11 mouse cellular contexts compared by ENCODE assay signal in genomic region chr1:132317894-132318863, GRCm38 (mm10). TPM values are rescaled to one million over a fixed set of nuclear protein-coding genes. Genes with fewer than 3 reads are reported as not detected.
DNase-seq lines count a peak whose midpoint lies in the region; ATAC-seq and TF ChIP-seq lines count a peak whose summit lies in the region.
"Had no signal": no experiment of that assay in that cellular context is flagged by ENCODE, and none has a peak within 500 bp of the region (broad histone marks: within the 10 kb centered on the region; RNA-seq: fewer than 3 reads in every experiment).

No protein-coding gene starts in this region.

- H3K4me1 ChIP-seq in lung, embryonic 14.5 days (ENCODE audit: insufficient read depth): peaks cover 27% of the 10 kb centered on the region
- H3K4me1 ChIP-seq in forebrain, embryonic 10.5 days: peaks cover 92% of the 10 kb centered on the region
- H3K4me1 ChIP-seq in liver, embryonic 14.5 days (replicated peaks; ENCODE audit: control insufficient read depth in 2 of 2, insufficient read depth in 2 of 2, low read length in 1 of 2): peaks cover 0 to 14% of the 10 kb centered on the region in 2 experiments; a peak in 2 of 4 replicates
- H3K4me1 ChIP-seq in stomach, embryonic 14.5 days (ENCODE audit: control insufficient read depth, insufficient read depth, low read length): peaks cover 13% of the 10 kb centered on the region

- 29% methylated on average over 8 of the region's 8 CpGs for WGBS in lung, embryonic 14.5 days
- 49% methylated on average over 8 of the region's 8 CpGs for WGBS in forebrain, embryonic 10.5 days
- 32% methylated on average over 8 of the region's 8 CpGs for WGBS in liver, embryonic 14.5 days (ENCODE audit: insufficient replicate concordance)
- 45% methylated on average over 8 of the region's 8 CpGs for WGBS in stomach, embryonic 14.5 days

- peak overlapping the region; percentile 6; the same call in 1 of the 2 replicates for H3K4me3 ChIP-seq in lung, embryonic 14.5 days (ENCODE audit: low read depth, low read length)
- H3K4me3 ChIP-seq in forebrain, embryonic 10.5 days: peak overlapping the region; percentile 82
- no peak overlapping the region; a peak in 1 of 4 replicates for H3K4me3 ChIP-seq in liver, embryonic 14.5 days (ENCODE audit: insufficient read depth in 1 of 2, low read depth in 2 of 2, low read length in 2 of 2)
- no peak overlapping the region for H3K4me3 ChIP-seq in stomach, embryonic 14.5 days (ENCODE audit: low read depth, low read length)
- H3K4me3 ChIP-seq: erythroblast, embryonic 14.5 days; layer of hippocampus, adult 2 months had no signal

- peak; percentile 69 for DNase-seq in lung, embryonic 14.5 days
- no peak for DNase-seq in lung, postnatal 14 days
- no peak for DNase-seq in forebrain, embryonic 10.5 days (ENCODE audit: extremely low spot score, low spot score)
- no peak for DNase-seq in liver, embryonic 14.5 days (ENCODE audit: low read depth in 3 of 3, low spot score in 3 of 3)
- DNase-seq in T-cell, adult 2 months (ENCODE audit: low spot score): no peak
- DNase-seq in retina, postnatal 1 day: no peak
- no peak for DNase-seq in embryo, embryonic 11 days

- 0 out of 2 replicates have a peak, but pooled peaks cover 6% of the 10 kb centered on the region for H3K36me3 ChIP-seq in lung, embryonic 14.5 days (ENCODE audit: insufficient read depth)
- H3K36me3 ChIP-seq in forebrain, embryonic 10.5 days (replicated peaks): peaks cover 32% of the 10 kb centered on the region
- no peaks in the 10 kb centered on the region for H3K36me3 ChIP-seq in liver, embryonic 14.5 days (replicated peaks; ENCODE audit: control insufficient read depth, insufficient read depth, low read depth)
- no peaks in the 10 kb centered on the region for H3K36me3 ChIP-seq in stomach, embryonic 14.5 days (ENCODE audit: control insufficient read depth, insufficient read depth, low read length)

- H3K27ac ChIP-seq in lung, embryonic 14.5 days (ENCODE audit: low read depth): peak overlapping the region; percentile 77
- peak overlapping the region; percentile 95 for H3K27ac ChIP-seq in forebrain, embryonic 10.5 days
- H3K27ac ChIP-seq in liver, embryonic 14.5 days: no peak overlapping the region
- H3K27ac ChIP-seq in stomach, embryonic 14.5 days (ENCODE audit: low read length): peak overlapping the region; percentile 0; the same call in 1 of the 2 replicates
- H3K27ac ChIP-seq: layer of hippocampus, adult 2 months had no signal

- TF ChIP-seq EP300 in liver, embryonic 14.5 days (IDR thresholded peaks at IDR 0.05; ENCODE audit: low read depth): no peak

- TF ChIP-seq CTCF in lung, embryonic 14.5 days (IDR thresholded peaks at IDR 0.05; ENCODE audit: low read depth): no peak
- TF ChIP-seq CTCF in liver, embryonic 14.5 days (IDR thresholded peaks at IDR 0.05; ENCODE audit: low read depth): no peak

- H3K27me3 ChIP-seq in lung, embryonic 14.5 days (ENCODE audit: insufficient read depth, low read length): peaks cover 3% of the 10 kb centered on the region; the same call in 1 of the 2 replicates
- H3K27me3 ChIP-seq in forebrain, embryonic 10.5 days (ENCODE audit: poor library complexity, severe bottlenecking): peaks cover 33% of the 10 kb centered on the region
- peaks cover 33% of the 10 kb centered on the region for H3K27me3 ChIP-seq in liver, embryonic 14.5 days (ENCODE audit: control insufficient read depth, insufficient read depth, low read length)
- H3K27me3 ChIP-seq in stomach, embryonic 14.5 days (ENCODE audit: control insufficient read depth, insufficient read depth, low read length): 0 out of 2 replicates have a peak, but pooled peaks cover 10% of the 10 kb centered on the region
- H3K27me3 ChIP-seq: Patski had no signal

- no peaks in the 10 kb centered on the region for H3K9me3 ChIP-seq in lung, embryonic 14.5 days (ENCODE audit: low read depth, low read length)
- no peaks in the 10 kb centered on the region for H3K9me3 ChIP-seq in forebrain, embryonic 10.5 days
- no peaks in the 10 kb centered on the region for H3K9me3 ChIP-seq in liver, embryonic 14.5 days (ENCODE audit: control insufficient read depth, low read length)
- H3K9me3 ChIP-seq in stomach, embryonic 14.5 days (ENCODE audit: control insufficient read depth, low read depth, low read length): no peaks in the 10 kb centered on the region

- ATAC-seq in lung, embryonic 14.5 days (ENCODE audit: insufficient read depth): peak; percentile 18; the same call in 1 of the 2 replicates
- ATAC-seq in liver, embryonic 14.5 days (ENCODE audit: insufficient read depth): no peak
- no peak for ATAC-seq in stomach, embryonic 14.5 days (ENCODE audit: insufficient number of reproducible peaks, insufficient read depth, low FRiP score, low read depth)

- peak overlapping the region; percentile 97 for H3K4me2 ChIP-seq in lung, embryonic 14.5 days
- peak overlapping the region; percentile 70 for H3K4me2 ChIP-seq in liver, embryonic 14.5 days (ENCODE audit: low read depth)
- H3K4me2 ChIP-seq in stomach, embryonic 14.5 days (replicated peaks; ENCODE audit: low read depth, low read length): no peak overlapping the region; the same call in 1 of the 2 replicates

- no peak overlapping the region for H3K9ac ChIP-seq in lung, embryonic 14.5 days
- no peak overlapping the region for H3K9ac ChIP-seq in liver, embryonic 14.5 days (replicated peaks)
- H3K9ac ChIP-seq in stomach, embryonic 14.5 days (replicated peaks; ENCODE audit: low read depth, low read length): no peak overlapping the region

RNA-seq across cellular contexts. Expression of gene Nuak2, which starts 2.3 kb away (rescaled TPM):
- polyA plus RNA-seq in lung, embryonic 14.5 days (2014; fragmentation: Nextera tagmentation; extraction: Ambion mirVana): 13.5 and 15.4 TPM in 2 replicates
- 49.9 TPM in 2 replicates for polyA plus RNA-seq in forebrain, embryonic 10.5 days (2016; fragmentation: Nextera tagmentation; extraction: Ambion mirVana)
- polyA plus RNA-seq in liver, embryonic 14.5 days (2012; rRNA removed): 1.0 and 1.2 TPM in 2 replicates
- 2.0 and 2.1 TPM in 2 replicates for polyA plus RNA-seq in liver, embryonic 14.5 days (2014; fragmentation: Nextera tagmentation; extraction: Ambion mirVana)
- 4.2 and 4.5 TPM in 2 replicates for polyA plus RNA-seq in stomach, embryonic 14.5 days (2014; fragmentation: Nextera tagmentation; extraction: Ambion mirVana)
- polyA plus RNA-seq: erythroblast, embryonic 14.5 days had no signal

RNA-seq across cellular contexts. Expression of gene Klhdc8a, which starts 19.8 kb away (rescaled TPM):
- polyA plus RNA-seq in lung, embryonic 14.5 days (2014; fragmentation: Nextera tagmentation; extraction: Ambion mirVana): 0.46 and 0.54 TPM in 2 replicates
- 0.30 and 0.33 TPM in 2 replicates for polyA plus RNA-seq in forebrain, embryonic 10.5 days (2016; fragmentation: Nextera tagmentation; extraction: Ambion mirVana)
- polyA plus RNA-seq in liver, embryonic 14.5 days (2012; rRNA removed): 0.01 and 0.04 TPM in 2 replicates
- 0.03 and 0.13 TPM in 2 replicates for polyA plus RNA-seq in liver, embryonic 14.5 days (2014; fragmentation: Nextera tagmentation; extraction: Ambion mirVana)
- polyA plus RNA-seq in stomach, embryonic 14.5 days (2014; fragmentation: Nextera tagmentation; extraction: Ambion mirVana): 0.10 TPM in 1 of 2 replicates, not detected in the other
- polyA plus RNA-seq: erythroblast, embryonic 14.5 days had no signal

Comparison
In these comparisons a context has a peak if more than half of its experiments do, and no peak if none do; other contexts are left out.
1. H3K4me3 ChIP-seq: peak in lung, embryonic 14.5 days (single experiment) and forebrain, embryonic 10.5 days (single experiment); none in liver, embryonic 14.5 days (0 of 2) and stomach, embryonic 14.5 days (single experiment).